Mouse (Mus musculus): ENCODE results near the gene Pmfbp1.
"Not testable (repeated sequence)": the region's sequence is repeated elsewhere in the genome, so short reads cannot be mapped to it uniquely, and the experiment has no call there.

The Pmfbp1 gene

GRCm38 (mm10) chr8:109493727-109494126, at the start of gene Pmfbp1:
Gene Pmfbp1 (plus strand): TSS chr8:109494027.
- no peak for DNase-seq (ENCODE audit: low read depth, low spot score)

- not testable (repeated sequence) for DNase-seq (ENCODE audit: low read depth, low spot score)
Observed at GRCm38 (mm10) chr8:109446896-109447295, 46.9 kb upstream of the Pmfbp1 start.

GRCm38 (mm10) chr8:109451000-109451399, 42.8 kb upstream of the Pmfbp1 start:
- no peak for DNase-seq (ENCODE audit: low read depth, low spot score)

GRCm38 (mm10) chr8:109455113-109455512, 38.7 kb upstream of the Pmfbp1 start:
- no peak for DNase-seq (ENCODE audit: low read depth, low spot score)

- no peak for DNase-seq (ENCODE audit: low read depth, low spot score)
Observed at GRCm38 (mm10) chr8:109457387-109457786, 36.4 kb upstream of the Pmfbp1 start.

- no peak for DNase-seq (ENCODE audit: low read depth, low spot score)
Observed at GRCm38 (mm10) chr8:109458580-109458979, 35.2 kb upstream of the Pmfbp1 start.

GRCm38 (mm10) chr8:109463075-109463474, 30.8 kb upstream of the Pmfbp1 start:
- DNase-seq (ENCODE audit: low read depth, low spot score) = no peak

GRCm38 (mm10) chr8:109463677-109464313, 30.0 kb upstream of the Pmfbp1 start:
- no peak for DNase-seq (ENCODE audit: low read depth, low spot score)

- peak; percentile 12 for DNase-seq (ENCODE audit: low read depth, low spot score)
Observed at GRCm38 (mm10) chr8:109464451-109464891, 29.4 kb upstream of the Pmfbp1 start.

- DNase-seq (ENCODE audit: low read depth, low spot score) = no peak
Observed at GRCm38 (mm10) chr8:109465056-109465455, 28.8 kb upstream of the Pmfbp1 start.

- DNase-seq (ENCODE audit: low read depth, low spot score) = no peak
Observed at GRCm38 (mm10) chr8:109465761-109466160, 28.1 kb upstream of the Pmfbp1 start.

- no peak for DNase-seq (ENCODE audit: low read depth, low spot score)
Observed at GRCm38 (mm10) chr8:109467516-109467915, 26.3 kb upstream of the Pmfbp1 start.

GRCm38 (mm10) chr8:109468112-109468511, 25.7 kb upstream of the Pmfbp1 start:
- DNase-seq (ENCODE audit: low read depth, low spot score) = no peak

GRCm38 (mm10) chr8:109471876-109472275, 22.0 kb upstream of the Pmfbp1 start:
- DNase-seq (ENCODE audit: low read depth, low spot score) = peak; percentile 59

- no peak for DNase-seq (ENCODE audit: low read depth, low spot score)
Observed at GRCm38 (mm10) chr8:109472400-109472799, 21.4 kb upstream of the Pmfbp1 start.

- DNase-seq (ENCODE audit: low read depth, low spot score) = no peak
Observed at GRCm38 (mm10) chr8:109474442-109475121, 19.2 kb upstream of the Pmfbp1 start.

- DNase-seq (ENCODE audit: low read depth, low spot score) = no peak
Observed at GRCm38 (mm10) chr8:109475436-109475835, 18.4 kb upstream of the Pmfbp1 start.

- peak; percentile 16 for DNase-seq (ENCODE audit: low read depth, low spot score)
Observed at GRCm38 (mm10) chr8:109478586-109478985, 15.2 kb upstream of the Pmfbp1 start.

GRCm38 (mm10) chr8:109484741-109485140, 9.1 kb upstream of the Pmfbp1 start:
- DNase-seq (ENCODE audit: low read depth, low spot score) = no peak

GRCm38 (mm10) chr8:109485530-109485929, 8.3 kb upstream of the Pmfbp1 start:
- no peak for DNase-seq (ENCODE audit: low read depth, low spot score)

- no peak for DNase-seq (ENCODE audit: low read depth, low spot score)
Observed at GRCm38 (mm10) chr8:109492785-109493184, 1.0 kb upstream of the Pmfbp1 start.

GRCm38 (mm10) chr8:109494601-109495000, 774 bp downstream of the Pmfbp1 start:
- no peak for DNase-seq (ENCODE audit: low read depth, low spot score)

- DNase-seq (ENCODE audit: low read depth, low spot score) = no peak
Observed at GRCm38 (mm10) chr8:109497431-109497830, 3.6 kb downstream of the Pmfbp1 start.
